Mouse (Mus musculus) heart, postnatal 14 days (tissue): Measurements from ENCODE around the gene Maml2. TPM values are rescaled to one million over a fixed set of nuclear protein-coding genes. Genes with fewer than 3 reads are reported as not detected.

Source experiments
- DNase-seq, 2 experiments: peaks; one replicate each; pipeline ENCODE4 v3.0.0; 2021 to 2022
- intact Hi-C: fragments of 180-260 bp; cut with DNase I; formaldehyde crosslinking; loops from one replicate; pipeline ENCODE4 v1.15.1; 2025
- total RNA-seq, 2 experiments: library from RNA; stranded (reverse); gene quantifications; 2 replicates each; pipeline ENCODE4 v1.2.3; 2021

The Maml2 gene
- total RNA-seq, 2 experiments from 2014 or later, result 7.6 to 8.6 TPM

DNA sequence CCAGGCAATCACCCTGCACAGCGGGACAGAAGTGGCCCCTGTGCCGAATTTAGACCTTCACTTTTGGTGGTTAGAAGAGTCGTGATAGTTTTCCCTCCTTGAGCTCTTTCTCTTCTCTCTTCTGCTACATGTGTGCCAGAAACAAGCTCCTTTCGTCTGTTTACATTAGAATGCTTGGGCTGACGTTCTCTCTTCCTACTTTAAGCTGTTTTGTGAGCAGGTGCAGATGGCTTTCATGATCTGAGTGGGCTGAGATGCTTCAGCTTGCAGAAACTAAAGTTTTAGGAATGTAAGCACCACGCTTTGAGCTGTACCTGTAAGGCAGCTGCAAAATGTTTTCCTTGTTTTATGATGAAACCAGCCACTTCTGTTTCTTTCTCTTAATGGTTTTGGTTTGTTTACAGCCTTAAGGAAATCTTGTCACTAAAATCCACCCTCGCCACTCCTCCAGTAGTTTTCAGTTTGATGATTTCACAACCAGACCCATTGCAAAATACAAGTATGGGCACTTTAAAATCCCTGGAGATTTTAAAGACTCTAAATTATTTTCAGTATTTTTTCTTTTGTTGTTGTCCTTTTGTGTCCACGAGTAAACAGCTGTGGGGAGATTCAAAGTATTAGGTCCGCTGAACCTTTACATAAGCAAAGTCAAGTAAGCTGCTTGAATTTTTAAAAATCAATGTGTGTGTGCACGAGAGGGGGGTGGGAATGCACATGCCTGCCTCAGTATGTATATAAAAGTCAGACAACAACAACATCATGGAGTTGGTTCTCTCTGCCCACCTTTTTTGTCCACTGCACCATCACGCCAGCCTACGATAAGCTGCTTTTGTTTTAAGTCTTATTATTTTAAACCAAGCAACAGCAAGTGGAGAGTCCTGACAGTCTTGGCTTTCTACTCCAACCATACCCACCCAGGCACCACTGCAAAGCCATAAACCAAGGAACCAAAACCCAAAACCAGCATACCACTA lies 186.8 kb downstream of the Maml2 start:
- intact Hi-C loops, result no loop called here
- no peak for DNase-seq

DNA sequence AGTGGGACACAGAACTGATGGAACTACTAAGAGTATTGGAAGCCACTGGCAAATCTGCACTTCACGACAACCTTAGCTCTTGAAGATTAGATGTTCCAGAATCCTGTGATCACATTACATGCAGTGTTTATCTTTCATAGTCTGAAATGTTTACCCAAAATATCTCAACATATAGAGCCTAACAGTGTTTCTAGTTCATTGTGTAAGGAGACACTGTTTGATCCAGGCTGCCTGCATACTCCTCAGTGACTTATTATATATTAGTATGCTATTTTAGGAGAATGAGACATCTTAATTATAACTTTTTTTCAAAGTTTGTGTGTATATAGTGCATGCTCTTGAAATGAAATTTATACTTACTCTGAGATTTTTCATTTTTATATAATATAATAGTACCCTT lies 188.2 kb downstream of the Maml2 start:
- intact Hi-C loops, result no loop called here
- DNase-seq, result no peak

DNA sequence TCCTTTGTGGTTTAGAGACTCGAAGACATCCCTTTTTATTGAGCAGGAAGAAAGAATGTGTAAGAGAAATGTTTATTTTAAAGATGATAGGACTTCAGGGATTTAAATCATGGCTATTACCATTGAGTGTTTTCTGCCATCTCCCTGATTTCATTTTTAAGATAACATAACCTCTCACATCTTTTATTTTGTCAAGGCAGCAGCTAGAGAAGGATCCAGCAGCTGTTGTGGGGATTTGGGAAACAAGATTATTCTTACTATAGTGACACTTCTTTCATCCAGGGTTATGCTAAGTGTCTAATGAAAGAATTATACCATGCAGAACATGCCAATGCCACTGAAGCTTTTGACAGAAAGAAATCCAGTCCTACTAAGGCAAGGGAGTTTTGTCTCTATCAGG lies 193.3 kb downstream of the Maml2 start:
- DNase-seq, result no peak
- intact Hi-C loops, result no loop called here

DNA sequence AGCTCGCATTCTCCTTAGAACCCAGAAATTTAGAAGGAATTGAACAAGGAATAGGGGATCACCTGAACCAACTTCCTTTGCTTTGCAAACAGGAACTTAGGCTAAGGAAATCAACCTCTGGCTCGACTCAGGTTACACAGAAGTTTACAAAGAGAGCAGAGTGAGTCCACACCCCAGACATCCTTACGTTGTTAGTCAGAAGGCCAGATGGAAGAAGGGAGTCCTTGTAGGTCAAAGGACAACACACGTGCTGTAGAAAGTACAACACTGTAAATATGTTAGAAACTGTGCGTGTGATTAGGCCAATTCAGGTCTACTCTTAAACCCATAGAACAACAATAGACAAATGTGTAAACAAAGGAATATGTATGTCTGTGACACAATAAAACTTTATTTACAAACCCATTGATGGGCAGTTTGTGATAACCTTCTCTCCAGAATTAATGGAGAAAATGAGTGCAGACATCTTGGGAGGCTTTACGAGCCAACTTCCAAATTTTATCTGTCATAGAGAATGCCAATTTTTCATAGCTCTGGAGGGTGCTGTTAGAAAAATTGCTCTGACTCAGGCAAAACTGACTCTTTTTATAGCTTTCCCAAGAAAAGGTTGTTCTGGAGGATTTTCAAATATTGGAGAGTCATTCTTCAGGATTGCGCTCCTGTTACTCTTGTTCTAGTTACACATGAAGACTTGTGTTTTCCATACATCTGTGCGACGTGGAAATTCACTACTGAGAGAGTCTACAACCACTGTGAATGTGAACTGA lies 194.3 kb downstream of the Maml2 start:
- intact Hi-C loops, result no loop called here
- no peak for DNase-seq

DNA sequence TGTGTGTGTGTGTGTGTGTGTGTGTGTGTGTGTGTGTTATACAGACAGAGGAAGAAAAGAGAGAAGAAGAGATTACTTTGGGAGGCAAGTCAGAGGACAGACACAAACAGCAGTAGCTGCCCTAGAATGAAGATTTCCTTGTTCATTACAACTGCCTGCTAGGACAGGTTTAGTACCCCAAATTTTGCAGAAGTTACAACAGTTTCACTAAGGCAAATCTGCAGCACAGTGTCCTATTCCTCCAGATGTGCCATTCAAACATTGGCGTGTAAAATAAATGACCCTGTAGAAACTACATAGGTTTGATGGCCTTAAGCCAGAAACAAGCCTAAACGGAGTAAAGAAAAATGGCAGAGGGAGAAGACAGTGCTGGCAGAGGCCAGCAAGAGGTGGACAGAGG lies 195.1 kb downstream of the Maml2 start:
- DNase-seq, result no peak
- intact Hi-C loops, result no loop called here

DNA sequence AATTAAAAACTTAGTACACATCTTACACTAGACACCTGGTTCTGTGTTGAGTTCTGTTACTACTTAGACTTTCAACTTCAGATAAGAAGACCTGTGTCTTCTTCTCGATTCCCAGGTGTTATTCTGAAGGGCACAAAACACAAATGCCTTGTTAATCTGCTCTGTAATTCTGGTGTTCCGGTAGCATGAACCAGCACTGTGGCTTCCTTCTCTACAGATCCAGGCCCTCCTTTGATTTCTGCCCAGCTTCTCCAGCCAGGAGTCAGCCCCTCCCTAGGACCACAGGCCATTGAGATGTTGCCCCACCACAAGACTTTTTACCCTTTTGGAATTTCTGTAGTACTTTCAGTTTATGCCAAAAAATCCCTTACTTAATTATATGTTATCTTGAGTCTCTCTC lies 196.0 kb downstream of the Maml2 start:
- intact Hi-C loops, result no loop called here
- no peak for DNase-seq

DNA sequence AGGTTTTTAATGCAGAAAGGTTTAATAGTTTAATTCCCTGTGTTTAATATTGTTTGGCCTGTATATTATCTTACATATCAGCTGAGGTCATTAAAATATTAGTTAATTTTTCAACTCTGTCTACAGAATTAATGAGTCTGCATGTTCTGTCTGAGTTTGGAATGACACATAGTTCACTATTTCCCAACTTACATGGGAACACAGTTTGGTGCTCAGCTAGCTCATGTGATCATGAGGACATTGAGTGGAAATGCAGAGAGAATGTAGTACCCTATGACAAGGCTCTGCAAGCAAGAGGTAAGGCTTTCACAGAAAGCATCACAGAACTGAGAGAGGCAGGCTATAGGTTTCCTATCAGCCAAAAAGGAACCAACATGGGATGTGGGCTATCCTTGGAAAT lies 197.8 kb downstream of the Maml2 start:
- intact Hi-C loops, result no loop called here

DNA sequence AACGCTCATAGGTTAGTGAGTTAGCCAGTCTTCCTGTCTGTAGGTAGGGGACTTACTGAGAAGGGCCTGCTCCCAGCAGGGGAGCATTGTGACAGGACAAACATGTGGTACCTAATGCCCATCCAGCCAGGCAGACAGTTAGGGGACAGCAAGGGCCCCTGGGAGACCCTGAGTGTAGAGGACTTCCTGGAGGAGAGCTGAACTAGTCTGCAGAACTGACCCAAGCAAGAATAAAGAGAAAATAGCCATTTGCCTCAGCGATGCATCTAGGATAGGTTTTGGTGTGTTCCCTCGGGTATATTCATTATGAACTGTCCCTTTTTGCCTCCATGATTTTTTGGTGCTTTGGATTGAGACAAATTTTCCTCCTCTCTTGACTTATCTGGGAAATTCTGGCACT lies 199.3 kb downstream of the Maml2 start:
- intact Hi-C loops, result no loop called here
- no peak for DNase-seq

More for the DNA sequence above, 197.8 kb downstream of the Maml2 start:
- no peak for DNase-seq

DNA sequence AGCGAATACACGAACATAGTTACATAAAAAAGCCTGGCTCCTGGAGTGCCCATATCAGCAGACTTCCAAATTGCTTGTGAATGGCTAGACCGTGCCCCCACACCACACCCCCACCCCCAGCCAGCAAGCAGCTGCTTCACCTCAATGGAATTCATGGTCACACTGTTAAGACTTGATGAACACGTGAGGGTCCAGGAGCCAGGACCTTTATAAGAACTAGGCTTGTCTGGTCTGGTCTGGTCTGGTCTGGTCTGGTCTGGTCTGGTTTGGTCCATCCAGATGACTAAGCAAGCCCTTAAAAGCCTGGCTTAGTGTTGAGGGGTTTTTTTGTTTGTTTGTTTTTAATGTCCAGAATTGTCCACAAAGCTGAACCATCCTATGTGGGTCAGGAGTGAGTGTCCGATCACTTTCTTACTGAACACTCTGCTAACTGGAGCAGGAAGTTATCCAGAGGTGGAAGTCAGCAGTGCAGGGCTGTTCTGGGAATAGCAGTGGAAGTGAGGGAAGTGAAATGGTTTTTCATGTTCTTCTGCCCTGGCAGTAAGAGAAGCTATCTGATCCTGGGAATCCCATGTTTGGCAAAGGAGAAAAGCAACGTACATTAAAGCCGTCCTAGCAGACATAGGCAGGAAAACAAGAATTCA lies 200.1 kb downstream of the Maml2 start:
- intact Hi-C loops, result no loop called here
- DNase-seq, result peak; percentile 17 to 32

DNA sequence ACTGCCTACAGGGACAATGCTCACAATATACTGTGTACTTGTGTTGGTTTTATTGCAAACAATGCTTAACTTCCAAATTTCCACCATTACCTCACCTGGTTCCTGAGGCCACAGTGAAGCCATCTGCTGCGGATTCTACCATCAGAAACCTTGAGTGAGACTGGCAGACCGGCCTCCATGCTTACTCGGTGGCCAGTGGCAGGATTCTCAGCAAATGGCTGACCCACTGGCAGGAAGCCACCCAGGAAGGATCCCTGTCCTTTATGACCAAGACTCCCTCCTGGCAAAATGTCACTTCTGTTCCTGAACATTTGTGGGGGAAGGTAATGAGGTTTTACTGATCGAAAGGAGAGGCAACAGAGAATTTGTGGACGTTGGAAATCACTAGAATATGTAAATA lies 202.3 kb downstream of the Maml2 start:
- no peak for DNase-seq
- intact Hi-C loops, result no loop called here

DNA sequence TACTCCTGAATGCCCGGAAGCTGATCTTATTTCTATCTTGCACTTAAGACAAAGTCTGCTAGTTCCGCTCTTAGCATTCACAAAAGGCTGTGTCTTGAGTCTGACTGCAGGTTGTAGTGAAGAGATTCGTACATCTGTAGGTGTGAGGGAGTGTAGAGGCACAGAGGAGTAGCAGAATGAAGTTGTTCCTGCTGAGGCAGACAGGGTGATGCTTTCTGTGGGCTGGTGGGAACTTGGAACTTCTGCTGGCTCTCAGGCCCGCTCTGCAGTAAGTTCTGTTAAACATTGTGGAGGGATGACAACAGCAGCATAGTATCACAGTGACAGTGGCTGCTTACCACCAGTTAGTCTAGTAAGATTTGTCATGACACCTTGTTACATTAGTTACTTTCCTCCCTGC lies 207.3 kb downstream of the Maml2 start:
- intact Hi-C loops, result loop anchor here (5.0 kb wide), 1 partner anchor 147 kb away; no protein-coding TSS in a partner anchor
- DNase-seq, result no peak

DNA sequence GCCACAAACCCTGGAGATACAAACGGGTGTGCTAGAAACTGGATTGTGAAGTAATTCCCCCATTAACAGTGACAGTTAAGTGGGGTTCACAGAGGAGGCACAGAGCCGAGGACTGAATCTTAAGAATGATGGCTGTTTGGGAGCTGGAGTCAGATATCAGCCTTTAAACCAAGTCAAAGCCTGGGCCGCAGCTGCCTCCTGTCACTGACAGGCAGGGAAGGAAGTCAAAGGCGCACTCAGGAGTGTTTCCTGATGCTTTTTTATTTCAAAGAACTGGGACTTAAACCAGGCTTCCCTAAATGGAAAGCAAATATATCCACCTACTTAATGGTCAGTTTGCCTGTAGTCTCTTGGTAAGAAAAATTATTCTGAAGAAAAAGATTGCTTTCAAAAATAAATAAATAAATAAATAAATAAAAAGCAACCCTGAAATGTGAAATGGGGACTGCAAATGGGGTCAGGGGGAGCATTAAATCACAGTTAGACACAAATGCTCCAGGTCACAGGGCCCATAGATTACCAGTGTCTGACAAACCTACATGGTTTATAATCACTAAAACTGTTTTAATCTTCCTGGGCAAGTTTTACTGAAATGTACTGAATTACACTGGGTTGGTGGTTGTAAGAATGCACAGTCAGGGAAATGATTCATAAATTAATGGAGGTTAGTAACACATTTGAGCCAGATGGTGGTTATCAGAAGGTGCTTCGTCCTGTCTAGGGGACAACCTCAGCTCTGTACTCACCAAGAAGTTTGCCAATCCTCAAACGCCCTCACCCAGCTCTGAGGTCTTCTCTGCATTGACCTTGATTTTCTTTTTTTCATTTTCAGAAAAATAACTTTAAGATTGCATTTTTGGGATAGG lies 209.4 kb downstream of the Maml2 start:
- peak; percentile 56 to 63 for DNase-seq
- intact Hi-C loops, result loop anchor here (5.0 kb wide), 1 partner anchor 145 kb away; no protein-coding TSS in a partner anchor

DNA sequence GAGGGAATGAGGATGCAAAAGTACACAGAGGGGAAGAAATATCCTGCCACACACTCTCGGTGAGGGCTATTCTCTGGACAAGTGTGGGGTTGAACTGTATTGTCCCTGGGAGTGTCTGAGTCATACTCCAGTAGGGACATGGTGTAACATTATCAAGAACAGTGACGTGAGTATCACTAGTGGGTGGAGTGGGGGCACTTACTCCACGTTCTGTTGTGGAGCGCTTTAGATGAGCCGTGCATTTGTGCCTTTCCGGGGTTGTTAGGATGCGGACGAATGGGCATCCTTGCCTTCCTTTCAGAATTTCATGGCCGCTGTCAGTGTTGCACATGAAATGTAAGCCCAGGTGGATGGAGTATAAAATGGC lies 210.0 kb downstream of the Maml2 start:
- intact Hi-C loops, result loop anchor here (5.0 kb wide), 1 partner anchor 144 kb away; no protein-coding TSS in a partner anchor

DNA sequence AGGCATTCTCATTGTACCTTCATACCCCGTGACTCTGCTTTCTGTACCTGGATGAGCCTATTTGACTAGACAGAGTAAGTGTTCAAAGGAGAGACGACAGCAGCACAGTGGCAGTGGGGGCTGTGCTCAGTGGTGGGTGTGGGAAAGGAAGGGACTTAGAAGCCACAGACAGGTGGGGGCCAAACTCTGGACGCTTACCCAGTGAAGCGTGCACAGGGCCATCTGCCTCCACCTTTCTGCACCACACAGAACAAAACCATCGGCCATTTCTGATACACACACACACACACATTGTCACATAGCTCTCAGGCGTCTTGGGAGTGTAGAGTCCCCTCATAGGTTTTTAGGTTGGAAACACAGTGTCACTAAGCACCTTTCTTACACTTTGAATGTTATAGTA lies 212.0 kb downstream of the Maml2 start:
- intact Hi-C loops, result loop anchor here (2.0 to 5.0 kb wide), 2 partner anchors 143 to 213 kb away; partner anchors contain the start of gene Maml2
- no peak for DNase-seq

More for the DNA sequence above, 210.0 kb downstream of the Maml2 start:
- DNase-seq, result no peak

DNA sequence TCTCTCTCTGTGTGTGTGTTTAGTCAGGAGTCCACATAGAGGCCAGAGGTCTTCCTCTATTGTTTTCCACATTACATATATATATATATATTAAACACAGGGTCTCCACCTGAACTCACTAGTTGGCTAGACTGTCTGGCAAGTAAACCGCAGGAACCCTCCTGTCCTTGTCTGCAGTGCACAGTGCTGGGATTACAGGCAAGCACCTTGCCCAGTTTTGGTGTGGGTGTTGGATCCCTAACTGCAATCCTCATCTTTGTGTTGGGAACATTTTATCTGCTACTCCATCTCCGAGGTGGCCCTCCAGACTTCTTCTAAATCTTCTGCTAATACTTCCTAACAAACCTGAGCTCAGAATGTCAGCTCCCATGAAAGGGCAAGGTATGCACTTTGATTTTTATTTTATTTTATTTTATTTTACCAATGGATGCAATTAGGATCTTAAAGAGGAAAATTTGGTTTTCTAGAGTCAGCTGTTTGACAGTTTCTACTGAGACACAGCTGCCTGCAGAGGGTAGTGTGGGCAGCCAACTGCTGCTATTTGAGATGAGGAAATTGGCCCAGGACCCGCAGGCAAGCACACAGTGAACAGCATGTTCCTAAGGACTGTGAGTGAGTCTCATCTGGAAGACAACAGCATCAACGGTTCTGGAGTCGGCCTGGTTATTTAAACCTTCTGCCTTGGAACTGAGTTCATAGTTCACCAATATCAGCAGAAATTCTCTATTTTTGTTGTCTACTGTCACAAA lies 213.0 kb downstream of the Maml2 start:
- intact Hi-C loops, result loop anchor here (2.0 kb wide), 1 partner anchor 214 kb away; the partner anchor contains the start of gene Maml2
- peak; percentile 68 to 69 for DNase-seq

DNA sequence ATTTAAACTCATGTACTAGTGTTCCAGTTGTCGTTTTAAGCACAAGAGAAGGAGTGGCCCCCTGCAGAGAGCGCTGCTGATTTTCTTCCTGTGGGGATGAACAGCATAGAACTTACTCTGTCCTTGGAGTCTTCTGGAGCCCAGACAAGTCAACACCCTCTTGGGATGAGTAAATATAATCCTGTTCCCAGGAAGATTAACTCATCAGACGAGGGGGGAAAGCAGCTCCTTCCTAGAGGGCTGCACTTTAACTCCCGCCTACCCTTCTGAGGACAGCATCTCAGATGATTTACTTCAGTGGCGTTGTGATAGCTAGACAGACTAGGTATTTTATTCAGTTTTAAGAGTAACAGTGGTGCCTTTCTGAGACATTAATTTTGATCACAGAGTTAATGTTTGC lies 215.4 kb downstream of the Maml2 start:
- DNase-seq, result no peak
- intact Hi-C loops, result no loop called here

DNA sequence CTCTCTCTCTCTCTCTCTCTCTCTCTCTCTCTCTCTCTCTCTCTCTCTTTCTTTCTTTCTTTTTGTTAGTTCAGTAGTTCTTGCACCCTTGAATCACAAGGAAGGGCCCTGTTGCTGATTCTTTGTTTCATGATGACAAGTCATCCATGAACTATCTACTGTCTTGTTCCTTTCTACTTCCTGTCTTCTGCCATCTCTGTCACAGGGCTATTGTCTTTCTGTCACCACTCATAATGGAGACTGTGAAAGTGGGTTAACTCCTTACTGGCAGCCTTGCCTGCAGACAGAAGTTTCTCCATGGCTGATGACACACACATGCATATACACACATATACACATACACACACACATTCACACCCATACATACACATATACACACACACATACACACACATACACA lies 216.7 kb downstream of the Maml2 start:
- DNase-seq, result no peak
- intact Hi-C loops, result no loop called here

DNA sequence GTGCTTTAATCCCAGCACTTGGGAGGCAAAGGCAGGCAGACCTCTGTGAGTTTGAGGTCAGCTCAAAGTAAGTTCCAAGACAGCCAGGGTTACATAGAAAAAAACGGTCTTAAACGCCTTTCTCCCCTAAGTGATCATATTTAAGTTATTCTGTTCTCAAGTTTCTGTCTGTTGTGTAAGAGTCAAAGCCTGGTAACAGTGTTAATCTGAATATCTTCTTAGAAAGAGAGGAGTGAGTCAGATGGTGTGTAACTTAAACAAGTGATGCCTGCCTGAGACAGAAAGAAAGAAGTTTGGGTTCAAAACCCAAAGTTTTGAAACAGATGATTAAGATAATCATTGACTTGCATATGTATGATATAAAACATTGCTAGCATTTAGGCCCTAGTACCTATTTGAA lies 218.2 kb downstream of the Maml2 start:
- intact Hi-C loops, result no loop called here

DNA sequence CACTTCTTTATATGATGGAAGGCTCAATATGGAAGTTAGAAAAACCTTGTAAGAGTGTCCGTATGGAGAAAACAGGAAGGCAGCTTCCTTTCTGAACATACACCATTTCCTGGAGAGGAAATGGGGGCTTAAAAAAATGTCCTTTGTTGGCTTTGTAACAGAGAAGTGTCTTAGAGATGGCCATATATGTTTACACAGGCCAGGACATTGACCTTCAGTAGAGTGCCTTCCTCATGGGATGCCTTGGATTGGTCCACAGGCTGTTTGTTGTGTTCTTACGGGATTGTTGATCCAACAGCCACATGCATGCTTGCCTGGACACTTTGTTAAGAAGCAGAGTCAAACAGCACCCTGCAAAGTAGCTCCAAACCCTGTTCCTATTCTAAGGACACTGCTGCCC lies 220.3 kb downstream of the Maml2 start:
- DNase-seq, result no peak
- intact Hi-C loops, result no loop called here

More for the DNA sequence above, 218.2 kb downstream of the Maml2 start:
- DNase-seq, result no peak
